Mouse (Mus musculus) erythroid progenitor cell, adult 5-6 weeks (primary cell): ENCODE data around the gene Top1. TPM values are rescaled to one million over a fixed set of nuclear protein-coding genes. Genes with fewer than 3 reads are reported as not detected.

Source experiments
- ATAC-seq: replicated peaks from 2 replicates; pipeline ENCODE4 v1.8.0; 2016; ENCODE audit warnings: moderate number of reproducible peaks, mild to moderate bottlenecking, moderate TSS enrichment, inconsistent platforms; ENCODE audit not compliant: poor library complexity, low FRiP score, severe bottlenecking
- total RNA-seq, 2 experiments: library from RNA; stranded (forward) in 1 of 2; stranded (reverse) in 1 of 2; fragments of 150-400 nt in 1 of 2; fragments of 186-747, 209-891 nt in 1 of 2; gene quantifications; 2 replicates each; pipeline versions ENCODE4 v1.2.3 to v1.2.4; 2015 to 2017; ENCODE audit warnings: low replicate concordance in 2 of 2

Top1 gene
- total RNA-seq, 2 experiments from 2014 or later: 104 to 172 TPM

DNA sequence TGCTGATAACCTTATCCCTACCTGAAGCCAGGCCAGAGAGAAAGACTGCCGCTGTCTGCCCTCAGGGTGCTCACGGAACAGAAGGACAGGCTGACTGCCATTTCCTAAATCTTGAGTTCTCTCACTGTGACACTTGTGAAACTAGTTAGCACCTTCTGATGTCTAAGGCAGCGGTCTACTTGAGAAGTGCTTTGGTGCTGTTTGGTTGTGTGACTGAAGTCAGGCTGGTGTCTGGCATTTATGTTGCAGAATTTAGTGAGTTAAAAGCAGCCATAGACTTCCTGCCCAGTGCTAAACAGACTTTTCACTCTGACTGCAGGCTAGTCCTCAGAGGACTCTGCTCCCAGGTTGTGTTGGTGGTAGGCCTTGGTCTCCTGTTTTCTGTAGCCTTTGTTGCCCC is 88.6 kb downstream of the Top1 start:
- ATAC-seq: no peak

DNA sequence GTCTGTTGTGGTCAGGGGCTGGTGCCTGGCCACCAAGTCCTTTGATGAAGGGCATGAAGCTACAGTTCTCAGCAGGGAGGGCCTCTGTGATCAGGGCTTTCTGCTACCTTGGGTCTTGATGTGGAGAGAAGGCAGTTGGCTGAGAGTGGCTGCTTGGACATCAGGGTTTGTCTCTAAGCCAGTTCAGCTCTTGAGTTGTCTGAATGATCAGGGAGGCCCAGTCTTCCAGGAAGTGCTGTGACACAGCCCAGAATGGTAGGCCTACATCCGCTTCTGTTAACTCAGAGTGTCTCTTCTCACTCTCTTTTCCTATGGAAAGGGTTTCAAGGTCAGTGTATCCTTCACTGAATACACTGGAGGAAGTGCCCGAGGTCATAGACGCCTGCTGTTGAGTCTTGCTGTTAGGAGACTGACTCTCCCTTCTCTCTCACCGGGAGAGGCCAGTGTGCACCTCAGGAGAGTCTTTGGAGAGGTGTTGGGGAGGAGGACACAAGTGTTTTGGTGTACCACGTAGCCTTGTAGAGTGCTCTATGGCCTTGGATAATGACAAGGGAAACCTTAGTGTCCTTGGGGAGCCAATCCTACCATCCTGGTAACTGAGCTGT is 90.1 kb downstream of the Top1 start:
- ATAC-seq: no peak

DNA sequence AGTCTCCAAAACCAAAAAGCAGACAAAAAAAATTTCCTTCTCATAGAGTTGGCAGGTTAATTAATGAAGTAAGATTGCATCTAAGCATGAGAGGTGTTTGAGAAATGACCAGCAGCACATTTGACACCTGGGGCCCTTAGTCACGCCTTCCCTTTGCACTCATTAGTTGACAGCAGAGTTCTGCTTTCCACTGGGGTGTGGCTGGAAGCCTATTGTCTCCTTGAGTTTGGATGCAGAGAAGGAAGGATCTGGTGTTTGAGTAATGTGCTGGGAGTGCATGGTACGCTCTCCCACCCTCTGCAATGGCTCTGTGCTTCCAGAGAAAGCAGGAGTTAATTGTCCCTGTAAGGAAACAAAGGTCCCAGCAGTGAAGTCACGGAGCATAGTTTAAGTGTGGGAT is 90.8 kb downstream of the Top1 start:
- no peak for ATAC-seq

DNA sequence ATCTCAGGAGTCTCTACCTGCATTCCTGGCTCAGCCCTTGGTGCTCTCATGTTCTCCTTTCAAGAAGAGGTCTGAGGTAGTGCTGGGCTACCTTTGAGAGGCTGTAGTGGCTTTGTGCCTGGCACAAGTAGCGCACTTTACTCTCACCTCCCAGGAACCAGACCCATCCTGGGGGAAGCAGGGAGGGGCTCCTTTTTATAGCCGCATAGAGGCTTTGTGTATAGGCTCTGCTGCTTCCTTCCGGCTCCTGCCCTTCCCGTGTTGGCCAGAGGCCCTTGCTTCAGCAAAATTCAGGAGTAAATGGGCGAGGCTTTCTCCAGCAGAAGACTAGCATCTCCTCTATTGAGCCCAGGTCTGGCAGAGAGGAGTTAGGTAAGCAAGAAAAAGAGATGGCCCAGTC is 92.7 kb downstream of the Top1 start:
- no peak for ATAC-seq

DNA sequence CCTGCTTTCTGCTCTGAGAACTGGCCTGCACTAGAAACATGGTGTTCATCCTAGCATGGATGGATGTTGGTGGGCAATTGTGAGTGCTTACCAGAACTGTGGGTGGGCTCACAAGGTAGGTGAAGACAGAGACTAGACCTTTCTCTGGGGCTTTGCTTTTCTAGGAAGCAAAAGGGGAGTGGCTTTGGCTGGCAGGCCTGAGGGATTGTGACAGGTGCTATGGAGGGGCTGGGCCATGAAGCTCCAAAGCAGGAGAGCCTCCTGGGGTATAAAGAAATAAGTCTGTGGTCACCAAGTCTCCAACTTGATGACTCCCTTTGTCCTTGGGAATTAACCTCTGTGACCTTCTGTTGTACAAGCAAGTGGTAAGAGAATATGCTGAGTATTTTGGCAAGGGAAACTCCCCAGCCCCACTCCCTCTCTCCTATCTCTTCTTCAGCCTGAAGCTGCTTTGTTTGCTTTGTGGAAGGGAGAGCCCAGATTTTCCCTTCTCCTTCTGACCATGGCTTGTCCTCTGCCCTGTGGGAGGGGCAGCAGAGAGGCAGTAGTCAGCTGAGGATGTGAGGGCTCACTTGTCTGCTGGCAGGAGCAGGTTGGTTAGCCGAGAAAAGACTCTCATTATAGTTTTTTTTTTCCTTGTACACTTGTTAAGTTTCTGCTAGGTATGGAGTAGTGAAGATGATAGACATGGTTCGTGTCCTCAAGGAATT is 94.1 kb downstream of the Top1 start:
- no peak for ATAC-seq

DNA sequence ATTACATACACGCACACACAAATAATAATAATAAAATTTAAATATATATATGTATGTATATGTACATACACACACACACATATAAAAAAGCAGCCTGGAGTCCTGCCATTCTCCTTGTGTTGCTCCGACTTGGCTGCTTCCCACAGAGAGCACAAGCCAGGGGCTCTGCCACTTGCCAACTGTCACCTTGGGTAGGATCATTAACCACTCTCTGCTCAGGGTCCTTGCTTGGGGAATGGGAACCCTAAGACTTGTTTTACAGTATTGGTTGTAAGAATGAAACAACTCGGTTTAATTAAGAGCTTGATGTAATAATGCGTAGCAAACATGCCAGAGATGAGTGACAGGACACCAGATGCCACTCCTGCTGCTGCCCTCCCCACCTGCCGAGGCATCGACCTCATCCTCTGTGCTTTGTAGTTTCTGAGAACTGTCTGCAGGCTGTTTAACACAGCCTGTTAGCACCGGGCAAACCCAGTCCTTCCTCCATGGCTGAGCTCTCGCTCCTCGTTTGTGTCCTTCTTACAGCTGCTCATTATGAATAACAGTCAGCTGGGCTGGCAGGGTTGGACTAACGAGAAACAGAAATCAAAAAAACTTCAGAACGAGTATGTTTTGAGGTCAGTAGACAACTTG is 95.0 kb downstream of the Top1 start:
- ATAC-seq: no peak

DNA sequence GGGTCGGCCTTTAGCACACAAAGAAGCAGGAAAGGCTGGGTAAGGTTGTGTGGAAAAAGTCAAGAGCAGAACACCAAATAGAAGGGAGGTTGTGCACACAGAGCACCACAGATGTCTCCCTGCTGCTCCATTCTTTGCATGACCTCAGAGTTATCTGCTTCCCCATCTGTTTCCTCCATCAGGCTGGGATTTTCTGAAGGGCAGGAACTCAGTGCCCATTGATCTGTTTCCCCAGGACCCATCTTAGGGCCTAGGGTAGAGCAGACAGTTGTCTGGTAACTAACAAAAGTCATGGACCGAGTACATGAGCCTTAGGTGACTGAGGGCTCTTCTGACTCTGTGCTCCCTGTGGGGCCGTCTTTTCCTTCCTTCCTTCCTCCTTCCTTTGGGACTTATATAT is 95.9 kb downstream of the Top1 start:
- no peak for ATAC-seq

DNA sequence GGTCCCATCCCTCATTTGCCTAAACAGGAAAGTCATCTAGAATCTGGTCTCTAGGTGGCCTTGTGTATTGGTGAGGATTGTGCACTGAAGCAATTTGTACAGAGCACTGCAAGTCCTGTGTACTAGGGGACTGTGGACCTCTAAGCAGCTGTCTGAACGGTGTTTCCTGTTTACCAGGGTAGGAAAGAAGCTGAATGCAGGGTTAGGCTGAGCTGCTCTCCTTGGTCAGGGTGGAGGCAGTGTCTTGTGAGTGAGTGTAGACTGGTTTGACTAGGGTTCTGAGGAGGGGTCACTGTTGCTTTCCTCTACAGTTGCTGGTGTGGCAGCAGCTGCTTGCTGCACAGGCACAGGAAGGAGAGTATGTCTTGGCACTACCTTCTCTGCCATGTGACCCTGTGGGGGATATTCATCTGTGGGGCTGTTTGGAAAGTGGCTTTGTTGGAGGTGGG is 96.5 kb downstream of the Top1 start:
- ATAC-seq: no peak

DNA sequence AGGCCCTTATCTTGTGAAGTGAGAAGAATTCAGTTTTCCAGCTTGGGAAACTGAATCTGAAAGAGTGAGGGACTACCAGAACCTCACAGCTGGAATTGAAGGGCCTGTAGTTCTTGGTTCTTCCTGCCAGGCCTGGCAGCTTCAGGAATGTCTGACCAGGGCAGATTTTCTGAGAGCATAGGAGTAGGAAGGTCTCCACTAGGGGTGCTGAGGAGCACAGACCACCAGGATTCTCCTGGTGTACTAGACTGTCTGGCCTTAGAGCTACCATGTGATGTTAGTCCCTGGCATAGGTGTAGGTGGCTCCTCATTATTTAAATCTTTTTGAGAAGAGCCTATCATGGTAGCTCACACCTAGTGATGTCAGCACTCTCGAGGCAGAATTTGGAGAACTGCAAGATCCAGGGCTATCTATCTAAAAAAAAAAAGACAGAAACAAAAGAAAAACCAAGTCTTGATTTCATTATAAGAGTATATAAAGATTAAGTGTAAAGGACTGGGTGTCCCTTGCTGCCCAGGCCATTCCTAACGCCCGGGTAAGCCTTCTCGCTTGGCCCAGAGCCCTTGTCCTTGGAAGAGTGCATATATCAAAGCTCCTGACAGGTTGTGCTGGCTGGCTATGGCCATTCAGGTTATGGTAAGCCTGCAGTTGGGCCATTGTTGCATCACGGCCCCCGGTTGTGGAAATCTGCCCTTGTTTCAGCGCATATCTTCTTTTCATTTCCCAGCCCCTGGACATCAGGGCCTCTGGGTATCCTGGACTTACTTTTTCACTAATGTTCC is 98.5 kb downstream of the Top1 start:
- ATAC-seq: no peak

DNA sequence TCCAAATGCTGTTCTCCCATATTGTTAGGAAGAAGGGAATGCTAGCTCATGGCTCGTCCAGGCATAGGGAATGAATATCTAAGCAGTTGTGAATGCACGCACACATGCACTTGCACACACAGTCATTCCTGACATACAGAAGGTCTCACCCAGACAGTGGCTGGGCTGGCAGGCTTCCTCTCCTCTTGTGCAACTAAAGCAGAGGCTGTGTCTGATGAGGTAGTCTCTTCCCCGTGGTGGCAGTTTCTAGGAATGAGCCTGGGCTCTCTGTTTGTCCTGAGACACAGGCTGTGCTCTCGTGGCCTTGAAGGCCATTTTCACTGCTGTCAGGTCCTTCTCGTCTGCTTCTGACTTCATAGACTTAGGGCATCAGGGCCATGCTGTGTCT is 99.1 kb downstream of the Top1 start:
- no peak for ATAC-seq

DNA sequence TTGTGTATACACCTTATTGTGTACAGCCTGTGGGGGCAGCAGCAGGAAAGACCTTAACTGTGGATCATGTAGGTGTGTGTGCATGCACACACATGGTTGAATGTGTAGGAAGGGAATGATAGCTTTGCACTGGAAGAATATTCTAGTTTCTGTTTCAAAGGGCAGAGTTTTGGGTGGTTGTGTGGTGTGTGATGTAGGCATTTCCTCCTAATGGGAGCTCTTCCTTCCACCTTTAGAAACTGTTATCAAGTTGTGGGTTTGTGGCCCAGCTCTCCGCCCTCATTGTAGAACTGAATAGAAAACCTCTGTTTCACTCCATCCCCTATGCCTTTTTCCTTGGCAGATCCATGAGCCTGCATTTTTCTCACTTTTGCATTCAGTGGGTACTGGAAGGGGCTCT is 99.8 kb downstream of the Top1 start:
- no peak for ATAC-seq

DNA sequence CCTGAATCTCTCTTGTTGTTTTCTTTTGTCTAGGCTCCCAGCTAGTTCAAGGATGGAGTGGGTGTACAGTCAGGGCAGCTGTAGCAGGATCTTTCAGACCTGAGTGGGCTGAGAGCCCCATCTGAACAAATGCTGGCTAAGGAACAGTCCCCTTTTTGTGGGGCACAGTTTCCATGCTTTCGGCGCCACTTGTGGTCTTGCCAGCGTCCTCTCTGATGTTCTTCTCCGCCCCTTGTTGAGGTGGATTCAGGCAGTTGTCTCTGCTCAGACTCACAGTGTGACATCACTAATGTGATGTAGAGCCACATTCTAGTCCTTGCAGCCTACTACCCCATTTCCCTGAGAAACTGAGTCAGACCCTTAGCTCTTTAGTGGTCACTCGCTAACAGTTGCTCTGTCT is 100.9 kb downstream of the Top1 start:
- ATAC-seq: no peak

DNA sequence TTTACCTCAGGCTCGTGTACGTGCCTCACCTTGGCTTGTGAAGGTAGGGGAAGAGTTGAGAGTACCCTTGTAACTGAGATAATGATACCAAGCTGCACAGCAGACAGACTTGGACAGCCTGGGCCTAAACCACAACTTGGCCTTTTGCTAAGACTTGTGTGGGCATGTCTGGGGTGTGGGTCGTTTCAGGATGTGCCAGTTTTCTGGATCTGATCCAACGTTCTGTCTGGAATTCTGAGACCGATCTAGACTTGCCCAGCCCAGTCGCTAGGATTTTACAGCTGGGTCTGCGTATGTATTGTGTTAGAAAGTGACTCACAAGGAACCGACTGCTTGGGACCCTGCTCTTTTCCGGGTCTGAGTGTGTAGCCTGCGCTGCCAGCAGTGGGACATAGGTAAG is 101.4 kb downstream of the Top1 start:
- no peak for ATAC-seq

DNA sequence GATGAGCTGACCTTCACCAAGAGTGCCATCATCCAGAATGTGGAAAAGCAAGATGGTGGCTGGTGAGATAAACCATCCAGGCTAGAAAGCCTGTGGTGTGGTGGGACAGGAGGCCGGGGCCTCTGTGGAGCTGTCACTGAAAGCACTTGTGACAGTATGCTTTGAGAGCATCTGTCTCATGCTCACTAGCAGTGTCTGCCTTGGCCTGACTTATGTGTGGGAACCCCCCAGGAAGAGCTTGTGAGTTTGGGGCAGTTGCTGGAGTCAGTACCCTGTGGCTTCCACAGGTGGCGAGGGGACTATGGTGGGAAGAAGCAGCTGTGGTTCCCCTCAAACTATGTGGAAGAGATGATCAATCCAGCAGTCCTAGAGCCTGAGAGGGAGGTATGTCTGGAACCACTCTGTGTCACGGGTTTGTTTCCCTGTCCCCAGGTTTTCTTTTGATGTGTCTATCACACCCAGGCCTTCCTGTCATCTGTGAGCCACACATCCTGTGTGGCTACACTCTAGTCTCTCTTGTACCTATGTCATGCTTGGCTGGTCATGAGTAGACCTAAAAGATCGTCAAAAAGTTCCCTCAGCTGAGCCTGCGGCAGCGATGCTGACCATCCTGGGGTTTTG is 111.0 kb downstream of the Top1 start:
- no peak for ATAC-seq

DNA sequence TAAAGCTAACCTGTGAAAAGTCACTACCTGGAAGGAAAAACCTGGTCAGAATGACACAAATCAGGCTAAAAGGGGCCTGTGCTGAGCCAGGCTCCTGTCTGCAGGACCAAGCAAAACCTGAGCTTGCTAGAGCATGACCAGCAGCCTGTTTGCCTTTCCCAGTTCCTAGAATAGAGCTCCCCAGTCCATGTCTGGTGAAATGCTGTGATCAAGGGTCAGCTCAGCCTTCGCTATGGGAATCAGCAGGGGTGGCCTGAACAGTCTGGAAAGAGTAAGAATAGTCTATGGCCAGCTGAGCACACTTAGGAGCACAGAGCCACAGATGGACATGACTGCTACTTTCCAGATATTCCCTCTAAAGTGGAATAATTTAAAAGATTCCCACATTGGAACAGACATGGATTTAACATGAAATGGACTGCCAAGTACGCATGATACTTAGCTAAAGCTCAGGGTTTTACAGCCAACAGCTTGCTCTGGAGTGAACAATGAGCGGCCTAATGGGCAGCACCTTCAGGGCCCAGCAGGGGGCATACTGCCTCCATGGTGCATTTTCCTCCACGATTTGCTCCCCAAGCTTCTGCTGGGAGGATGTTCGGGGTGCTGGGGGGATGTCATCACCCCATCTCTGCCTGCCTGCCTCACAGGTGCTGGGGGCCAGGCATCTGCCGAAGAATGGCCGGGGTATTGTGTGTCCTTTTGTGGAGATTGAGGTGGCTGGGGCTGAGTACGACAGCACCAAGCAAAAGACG is 114.9 kb downstream of the Top1 start:
- no peak for ATAC-seq

DNA sequence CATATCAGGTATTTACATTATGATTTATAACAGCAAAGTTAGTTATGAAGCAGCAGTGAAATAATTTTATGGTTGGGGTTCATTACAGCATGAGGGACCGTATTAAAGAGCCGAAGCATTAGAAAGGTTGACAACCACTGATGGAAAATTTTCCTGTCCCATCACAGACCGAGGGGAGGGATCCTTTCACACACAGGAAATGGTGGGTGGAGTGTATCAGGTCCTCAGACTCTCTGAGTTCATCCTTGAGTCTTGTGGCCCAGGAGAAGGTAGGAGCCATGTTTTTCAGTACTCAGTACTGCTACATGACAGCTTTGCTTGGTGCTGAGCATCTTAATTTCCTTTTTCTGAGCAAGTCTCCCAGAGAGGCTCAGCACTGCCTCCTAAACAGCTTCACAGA is 118.1 kb downstream of the Top1 start:
- ATAC-seq: no peak

DNA sequence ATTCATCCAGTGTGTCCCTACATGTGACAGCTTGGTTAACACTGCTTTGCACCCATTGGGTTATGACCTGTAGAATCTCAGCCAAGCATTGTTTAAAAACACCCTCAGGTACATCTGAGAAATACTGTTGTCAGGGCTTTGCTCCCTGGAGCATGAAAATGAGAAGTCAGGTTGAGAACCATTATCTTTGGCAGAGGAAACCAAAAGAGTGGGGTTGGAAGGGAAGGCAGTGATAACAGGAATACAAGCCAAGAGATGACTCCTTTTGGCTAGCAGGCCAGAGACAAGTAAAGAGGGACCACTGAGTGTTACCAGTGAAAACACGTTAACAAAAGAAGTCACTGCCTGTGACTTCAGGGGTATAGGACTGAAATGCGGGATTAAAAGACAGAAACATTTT is 118.7 kb downstream of the Top1 start:
- ATAC-seq: no peak

DNA sequence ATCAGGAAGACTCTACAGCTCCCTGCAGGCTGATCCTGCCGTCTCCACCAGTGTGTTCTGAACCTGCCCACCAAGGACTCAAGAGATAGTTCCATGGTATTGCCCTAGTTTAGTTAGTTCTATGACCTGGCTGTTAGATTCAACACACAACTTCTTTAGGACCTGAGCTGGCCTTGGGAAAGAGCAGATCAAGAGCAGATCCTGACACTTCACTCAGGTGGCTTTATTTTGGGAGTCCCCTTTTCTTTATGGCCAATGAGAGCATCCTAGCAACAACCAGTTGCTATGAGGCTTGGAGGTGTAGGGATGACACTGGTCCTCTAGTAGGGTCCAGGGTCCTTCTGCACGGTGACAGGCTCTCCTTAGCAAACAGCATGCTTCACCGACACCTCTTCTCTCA is 119.4 kb downstream of the Top1 start:
- no peak for ATAC-seq

DNA sequence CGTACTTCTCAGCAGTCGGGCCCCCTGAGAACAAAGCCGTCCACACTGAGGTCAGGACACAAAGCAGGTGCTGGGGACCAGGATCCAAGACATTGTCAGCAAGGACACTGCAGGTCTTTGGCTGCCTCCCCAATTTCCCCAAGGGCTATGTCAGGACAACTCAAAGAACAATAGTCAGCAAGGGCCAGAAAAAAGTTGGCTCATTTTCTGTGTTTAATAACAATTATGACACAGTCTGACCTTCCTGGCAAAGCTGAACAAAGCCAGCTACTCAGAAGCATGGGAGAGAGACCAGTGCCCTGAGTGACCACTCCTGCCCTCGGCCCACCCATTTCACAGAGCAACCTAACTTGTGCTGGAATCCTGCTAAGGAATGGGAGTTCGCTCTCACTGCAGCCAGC is 120.7 kb downstream of the Top1 start:
- ATAC-seq: no peak

DNA sequence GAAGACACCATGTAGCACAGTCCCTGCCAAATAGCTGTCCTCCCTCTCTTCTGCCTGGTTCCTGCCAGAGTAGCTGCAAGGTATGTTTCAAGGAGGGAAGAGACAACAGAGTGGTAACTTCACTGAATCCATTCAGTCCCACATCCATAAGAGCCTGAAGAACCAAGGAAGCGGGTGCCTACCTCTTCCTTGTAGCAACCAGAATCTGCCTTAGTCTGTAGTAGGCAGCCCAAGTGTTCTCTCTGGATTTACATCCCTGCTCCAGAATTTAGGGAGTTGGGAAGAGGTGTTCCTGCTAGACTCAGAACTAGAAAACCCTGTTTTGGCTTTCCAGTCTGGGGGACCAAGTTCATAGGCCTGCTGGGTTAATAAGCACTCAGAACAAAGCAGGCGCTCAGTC is 121.5 kb downstream of the Top1 start:
- ATAC-seq: no peak
